Mouse (Mus musculus) cortical plate, adult 2 months (tissue): Measurements from ENCODE around the gene Rab40b.

Experiments used
- CTCF ChIP-seq: fragments of 200-500 bp; IDR thresholded peaks from 2 replicates; pipeline ENCODE4 v1.5.1; 2011; ENCODE audit warnings: mild to moderate bottlenecking, control low read depth, low read length; ENCODE audit not compliant: insufficient read depth; ENCODE audit errors: extremely low read depth
- POLR2A ChIP-seq: fragments of 200-500 bp; IDR thresholded peaks from 2 replicates; pipeline ENCODE4 v1.6.1; 2011; ENCODE audit warnings: mild to moderate bottlenecking, low read length, control low read depth; ENCODE audit not compliant: insufficient read depth; ENCODE audit errors: extremely low read depth

DNA sequence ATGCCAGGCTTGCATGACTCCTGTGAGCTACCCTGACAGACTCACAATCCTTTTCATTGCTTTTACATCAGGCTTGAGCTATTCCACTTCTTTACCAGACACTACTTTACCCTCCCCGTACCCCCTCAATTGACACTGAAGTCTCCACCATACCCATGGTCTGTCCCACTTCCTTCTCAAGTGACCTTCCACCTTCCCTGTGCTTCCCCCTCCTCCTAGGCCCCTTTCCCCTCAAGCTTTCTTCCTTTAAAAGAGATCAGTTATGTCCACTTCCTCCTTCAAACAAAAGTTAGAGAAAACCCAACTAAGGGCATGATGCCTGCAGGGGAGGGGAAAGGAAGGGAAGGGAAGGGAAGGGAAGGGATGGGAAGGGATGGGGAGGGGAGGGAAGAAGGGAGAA, 47.8 kb downstream of the Rab40b start:
- TF ChIP-seq CTCF = no peak
- TF ChIP-seq POLR2A = no peak
